Mouse (Mus musculus) liver, postnatal 0 days (tissue): ENCODE results near the gene Nav2. TPM values are rescaled to one million over a fixed set of nuclear protein-coding genes. Genes with fewer than 3 reads are reported as not detected.

Experiments used
- ATAC-seq: fragments of 200-750 bp; cut with Nextera tagmentation; 2 replicates; pipeline ENCODE4 v1.8.0; 2017; ENCODE audit warnings: mild to moderate bottlenecking, moderate library complexity
- DNase-seq: peaks from one replicate; pipeline ENCODE4 v3.0.0-alpha.2; 2016
- H3K27ac ChIP-seq: fragments of 300-500 bp; sonication (generic); 2 replicates; pipeline ENCODE4 v1.5.1; 2014; ENCODE audit warnings: antibody characterized with exemption, moderate library complexity, mild to moderate bottlenecking, low read depth
- H3K27me3 ChIP-seq: fragments of 300-500 bp; sonication (generic); 2 replicates; pipeline ENCODE4 v1.6.1; 2014; ENCODE audit warnings: low read length, control low read depth, mixed read lengths; ENCODE audit not compliant: insufficient read depth
- H3K36me3 ChIP-seq: fragments of 300-500 bp; sonication (generic); replicated peaks from 2 replicates; pipeline ENCODE4 v1.6.1; 2014; ENCODE audit warnings: mild to moderate bottlenecking, control low read depth, low read length, moderate library complexity, mixed read lengths; ENCODE audit not compliant: insufficient read depth
- H3K4me1 ChIP-seq: fragments of 300-500 bp; sonication (generic); 2 replicates; pipeline ENCODE4 v1.6.1; 2014; ENCODE audit warnings: antibody characterized with exemption, mild to moderate bottlenecking, control low read depth; ENCODE audit not compliant: insufficient read depth
- H3K4me2 ChIP-seq: fragments of 300-500 bp; sonication (generic); 2 replicates; pipeline ENCODE4 v1.6.1; 2014; ENCODE audit warnings: low read depth, mild to moderate bottlenecking, low read length, moderate library complexity, mixed read lengths
- H3K4me3 ChIP-seq: fragments of 300-500 bp; sonication (generic); 2 replicates; pipeline ENCODE4 v1.5.1; 2014; ENCODE audit warnings: low read depth, low read length
- H3K9ac ChIP-seq: fragments of 300-500 bp; sonication (generic); replicated peaks from 2 replicates; pipeline ENCODE4 v1.6.1; 2014; ENCODE audit warnings: mild to moderate bottlenecking, moderate library complexity
- H3K9me3 ChIP-seq: fragments of 300-500 bp; sonication (generic); 2 replicates; pipeline ENCODE4 v1.6.1; 2016; ENCODE audit warnings: mild to moderate bottlenecking, control low read depth, low read length, mixed read lengths
- CTCF ChIP-seq: sonication (generic); IDR thresholded peaks from 2 replicates; pipeline ENCODE4 v1.5.1; 2016; ENCODE audit warnings: antibody characterized with exemption, low read depth
- EP300 ChIP-seq: IDR thresholded peaks from 2 replicates; pipeline ENCODE4 v1.6.1; 2016; ENCODE audit warnings: antibody characterized with exemption, low read depth, mild to moderate bottlenecking
- WGBS: fragments of 180-500 bp; shearing (Covaris S2); extraction: QIAGEN DNeasy Blood & Tissue Kit; methylation state at CpG from one replicate; pipeline ENCODE4 v1.1.7; 2014; ENCODE audit not compliant: insufficient replicate concordance; 5-methylcytosine and 5-hydroxymethylcytosine counted together
- polyA plus RNA-seq: library from polyadenylated mRNA; unstranded; fragments of >200 nt; fragmentation: Nextera tagmentation; extraction: Ambion mirVana; gene quantifications from 2 replicates; pipeline ENCODE4 v1.2.1, GENCODE M21; 2015

The Nav2 gene
- polyA plus RNA-seq, 1 experiment from 2014 or later = 3.3 TPM

- WGBS = 75% methylated on average over 12 of the region's 12 CpGs
- Histone ChIP-seq H3K4me1 (no peaks in the 10 kb centered on the region), H3K27me3 (no peaks in the 10 kb centered on the region), H3K9ac (no peak overlapping the region), H3K27ac (no peak overlapping the region), H3K9me3 (no peaks in the 10 kb centered on the region), H3K36me3 (no peaks in the 10 kb centered on the region), H3K4me2 (no peak overlapping the region), H3K4me3 (no peak overlapping the region)
- no peak for ATAC-seq
- DNase-seq = no peak
- TF ChIP-seq CTCF (no peak), EP300 (no peak)
These were observed 359.3 kb downstream of the Nav2 start for GRCm38 (mm10) chr7:49267621-49268325.

DNA sequence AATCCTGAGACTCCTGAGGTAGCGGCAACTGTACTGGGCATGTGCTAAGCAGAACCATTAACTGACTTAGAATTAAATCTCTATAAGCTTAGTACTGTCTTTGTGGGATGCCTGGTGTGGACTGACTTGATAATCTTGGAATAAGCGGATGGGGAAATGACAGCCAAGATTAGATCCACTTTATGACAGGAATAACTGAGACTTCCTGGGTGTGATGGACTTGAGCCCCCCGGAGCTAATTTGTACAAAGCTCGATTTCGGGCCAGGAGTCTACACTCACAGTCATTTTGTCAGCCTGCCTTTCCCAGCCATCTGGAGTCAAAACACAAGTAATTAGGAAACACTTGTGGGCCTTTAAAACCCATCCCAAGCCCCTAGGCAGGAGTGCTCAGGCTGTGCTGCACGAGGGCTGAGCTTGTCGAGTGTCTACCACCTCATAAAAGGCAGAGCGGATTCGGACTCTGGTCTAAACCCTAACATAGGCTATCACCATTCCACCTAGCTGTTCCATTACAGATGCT, 359.9 kb downstream of the Nav2 start:
- TF ChIP-seq EP300 (no peak), CTCF (no peak)
- 79% methylated on average over 9 of the region's 9 CpGs for WGBS
- Histone ChIP-seq H3K4me2 (no peak overlapping the region), H3K27ac (no peak overlapping the region), H3K4me3 (no peak overlapping the region), H3K9me3 (no peaks in the 10 kb centered on the region), H3K27me3 (no peaks in the 10 kb centered on the region), H3K4me1 (no peaks in the 10 kb centered on the region), H3K9ac (no peak overlapping the region), H3K36me3 (no peaks in the 10 kb centered on the region)
- no peak for ATAC-seq
- DNase-seq = no peak

- Histone ChIP-seq H3K4me3 (no peak overlapping the region), H3K27ac (no peak overlapping the region), H3K27me3 (no peaks in the 10 kb centered on the region), H3K9ac (no peak overlapping the region), H3K4me2 (no peak overlapping the region), H3K4me1 (no peaks in the 10 kb centered on the region), H3K9me3 (no peaks in the 10 kb centered on the region), H3K36me3 (no peaks in the 10 kb centered on the region)
- no peak for TF ChIP-seq CTCF
- TF ChIP-seq EP300 = no peak
- no peak for DNase-seq
- ATAC-seq = no peak
- 70% methylated on average over 11 of the region's 11 CpGs for WGBS
These were observed 362.3 kb downstream of the Nav2 start for GRCm38 (mm10) chr7:49270855-49271254.

- no peak overlapping the region for H3K27ac ChIP-seq
- WGBS = 20% methylated on average over 16 of the region's 16 CpGs
- H3K4me3 ChIP-seq = no peak overlapping the region
- no peaks in the 10 kb centered on the region for H3K9me3 ChIP-seq
- no peak overlapping the region for H3K9ac ChIP-seq
- H3K36me3 ChIP-seq = no peaks in the 10 kb centered on the region
- ATAC-seq (0 out of 2 replicates have a peak, but pooled peaks have one; percentile 50), DNase-seq (peak; percentile 78)
- peak; percentile 92 for TF ChIP-seq CTCF
- TF ChIP-seq EP300 = no peak
- H3K4me1 ChIP-seq = no peaks in the 10 kb centered on the region
- no peak overlapping the region for H3K4me2 ChIP-seq
- no peaks in the 10 kb centered on the region for H3K27me3 ChIP-seq
These were observed 364.2 kb downstream of the Nav2 start for GRCm38 (mm10) chr7:49272445-49273439.

DNA sequence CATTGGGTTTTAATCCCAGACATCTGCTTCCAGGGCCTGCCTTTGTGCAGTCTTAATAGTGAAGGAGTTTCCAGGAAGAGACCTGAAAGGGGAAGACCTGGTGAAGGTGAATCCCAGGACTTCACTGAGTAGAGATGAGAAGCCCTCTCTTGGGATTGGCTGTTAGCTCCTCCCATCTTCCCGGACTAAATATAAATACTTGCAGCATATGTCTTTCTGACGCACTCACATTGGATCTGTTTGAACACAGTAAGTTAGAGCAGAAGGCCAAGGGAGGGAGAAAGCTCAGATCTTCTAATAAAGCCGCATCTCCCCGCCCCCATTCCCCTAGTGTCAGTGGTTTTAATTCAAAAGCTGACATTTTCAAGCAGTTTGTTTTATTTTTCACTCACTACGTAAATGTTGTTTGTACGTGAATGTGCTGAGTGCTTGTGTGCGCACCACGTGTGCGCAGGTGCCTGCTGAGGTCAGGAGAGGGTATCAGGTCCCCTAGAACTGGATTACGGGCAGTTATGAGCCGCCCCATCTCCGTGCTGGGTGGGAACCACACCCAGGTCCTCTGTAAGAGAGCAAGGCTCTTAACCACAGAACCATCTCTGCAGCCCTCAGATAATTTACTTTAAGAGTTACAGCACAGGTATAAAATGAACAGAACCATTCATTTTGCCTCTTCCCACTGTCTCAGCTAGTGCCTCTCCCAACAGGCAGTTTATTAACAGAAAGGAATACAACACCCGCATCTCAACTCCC, 365.6 kb downstream of the Nav2 start:
- Histone ChIP-seq H3K9me3 (no peaks in the 10 kb centered on the region), H3K4me3 (no peak overlapping the region), H3K27ac (no peak overlapping the region), H3K27me3 (no peaks in the 10 kb centered on the region), H3K9ac (no peak overlapping the region), H3K36me3 (no peaks in the 10 kb centered on the region), H3K4me2 (no peak overlapping the region), H3K4me1 (no peaks in the 10 kb centered on the region)
- DNase-seq (no peak), ATAC-seq (no peak)
- no peak for TF ChIP-seq EP300
- no peak for TF ChIP-seq CTCF
- 72% methylated on average over 13 of the region's 13 CpGs for WGBS
